Mouse (Mus musculus): ENCODE data around the gene Gm572.

The Gm572 gene
- long read RNA-seq, experiment 1: 0 reads
- long read RNA-seq, experiment 2: 0 reads

DNA sequence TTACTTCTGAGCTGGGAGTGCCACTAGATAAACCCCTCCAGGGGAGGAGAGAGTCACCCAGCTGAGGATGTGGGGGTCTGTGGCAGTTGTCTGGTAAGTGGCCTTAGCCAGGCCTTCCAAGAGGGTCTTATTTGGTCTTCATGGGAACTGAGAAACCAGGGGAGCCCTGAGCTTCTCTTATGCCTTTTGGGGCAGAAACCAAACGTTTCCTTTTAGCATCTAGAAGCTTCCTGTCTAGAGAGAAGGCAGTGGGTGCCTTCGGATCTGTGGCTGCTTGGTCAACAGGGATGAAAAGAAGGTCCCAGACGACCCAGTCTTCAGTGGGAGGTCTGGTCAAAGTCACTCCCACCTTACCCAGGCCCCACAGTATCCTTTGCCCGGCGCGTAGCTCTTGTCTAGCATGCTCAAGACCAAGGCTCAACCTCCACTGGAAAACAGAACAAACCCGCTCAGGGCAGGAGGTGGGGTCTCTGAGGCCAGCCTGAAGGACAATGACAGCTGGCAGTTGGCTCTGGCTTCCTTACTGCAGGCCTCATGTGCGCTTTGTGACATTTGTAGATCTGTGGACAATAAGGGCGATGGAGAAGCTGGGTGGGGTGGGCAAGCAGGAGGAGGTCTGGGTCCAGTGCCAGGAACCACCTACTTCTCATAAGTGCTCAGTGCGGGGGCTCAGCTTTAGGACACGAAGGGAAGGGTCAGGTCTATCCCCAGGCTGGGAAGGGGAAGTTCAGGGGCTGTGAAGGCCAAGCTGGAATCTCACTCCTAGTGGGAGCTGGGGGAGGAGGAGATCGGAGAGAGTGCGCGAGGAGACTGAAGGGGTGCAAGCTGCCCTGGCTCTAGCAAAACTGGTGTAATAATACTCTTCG lies at the start of gene Gm572:
Gene Gm572 (plus strand): TSS at position 27 of the 866 bp plus-strand sequence.
- intact Hi-C loops (cut with DNase I): no loop called here

DNA sequence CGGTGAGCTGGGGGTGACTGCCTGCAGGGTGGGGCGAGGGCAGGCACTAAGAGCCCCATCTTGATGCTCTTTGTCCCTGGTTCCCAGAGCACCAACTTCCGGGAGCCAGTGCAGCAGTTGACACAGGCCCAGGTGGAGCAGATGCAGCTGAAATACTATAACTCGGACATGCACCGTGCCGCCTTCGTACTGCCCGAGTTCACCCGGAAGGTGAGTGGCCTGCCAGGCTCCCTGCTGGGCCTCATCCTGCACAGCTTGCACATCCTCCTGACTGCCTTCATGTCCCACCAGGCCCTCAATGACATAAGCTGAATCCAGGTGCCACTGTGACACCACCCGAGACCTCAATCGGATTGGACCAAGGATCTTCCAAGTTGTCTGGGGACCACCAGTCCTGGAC lies 49.1 kb upstream of the Gm572 start:
- intact Hi-C loops (cut with DNase I): no loop called here

DNA sequence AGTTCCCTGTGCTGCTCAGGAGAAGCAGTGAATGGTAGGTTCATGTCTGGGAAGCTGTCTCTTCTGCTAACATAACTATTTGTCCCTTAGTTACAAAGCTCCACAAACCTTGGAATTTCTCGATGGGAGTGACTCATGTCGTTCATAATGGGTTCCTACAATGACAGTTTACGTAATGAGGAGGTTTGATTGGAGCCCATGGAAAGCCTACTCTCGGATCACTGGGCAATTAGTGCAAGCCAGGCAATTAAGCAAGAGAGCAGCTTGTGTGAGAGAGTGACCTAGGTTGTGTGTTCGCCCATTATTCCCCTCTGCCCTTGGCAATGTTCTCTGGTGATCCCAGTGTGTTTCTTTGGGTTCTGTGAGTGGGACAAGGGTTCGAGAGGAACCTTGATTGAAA lies 47.2 kb upstream of the Gm572 start:
- intact Hi-C loops (cut with DNase I): no loop called here

DNA sequence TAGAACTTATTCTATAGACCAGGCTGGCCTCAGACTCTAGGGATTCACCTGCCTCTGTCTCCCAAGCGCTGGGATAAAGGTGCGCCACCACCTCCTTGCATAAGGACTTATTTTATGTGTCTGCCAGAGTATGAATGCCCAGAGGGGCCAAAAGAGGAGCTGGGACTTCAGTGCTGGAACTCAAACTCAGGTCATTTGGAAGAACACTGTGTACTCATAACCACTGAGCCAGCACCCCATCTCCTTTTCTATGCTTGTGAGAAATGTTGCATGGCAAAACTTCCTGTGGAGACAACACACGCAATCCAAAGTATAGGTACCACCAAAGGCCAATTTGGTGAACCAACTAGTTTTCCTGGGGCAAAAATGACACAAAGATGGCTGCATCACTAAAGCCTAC lies 46.4 kb upstream of the Gm572 start:
- intact Hi-C loops (cut with DNase I): no loop called here

DNA sequence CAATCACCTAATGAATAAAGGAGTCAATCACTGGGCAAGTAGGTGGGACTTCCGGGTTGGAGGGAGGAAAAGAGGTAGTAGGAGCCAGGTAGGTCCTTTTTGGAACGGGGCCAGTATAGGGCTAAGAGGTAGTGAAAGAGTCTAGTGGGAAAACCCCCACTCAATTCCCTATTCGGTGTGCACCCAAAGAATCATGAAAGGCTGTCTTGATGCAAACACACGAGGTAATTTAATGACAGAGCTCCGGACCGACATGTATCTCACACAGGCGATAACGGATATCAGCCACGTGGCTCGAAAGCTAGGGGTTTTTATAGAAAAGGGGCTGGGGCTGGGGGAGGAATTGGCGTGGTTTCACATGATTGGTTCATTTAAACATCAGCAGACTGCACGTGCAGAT lies 44.3 kb upstream of the Gm572 start:
- intact Hi-C loops (cut with DNase I): no loop called here

DNA sequence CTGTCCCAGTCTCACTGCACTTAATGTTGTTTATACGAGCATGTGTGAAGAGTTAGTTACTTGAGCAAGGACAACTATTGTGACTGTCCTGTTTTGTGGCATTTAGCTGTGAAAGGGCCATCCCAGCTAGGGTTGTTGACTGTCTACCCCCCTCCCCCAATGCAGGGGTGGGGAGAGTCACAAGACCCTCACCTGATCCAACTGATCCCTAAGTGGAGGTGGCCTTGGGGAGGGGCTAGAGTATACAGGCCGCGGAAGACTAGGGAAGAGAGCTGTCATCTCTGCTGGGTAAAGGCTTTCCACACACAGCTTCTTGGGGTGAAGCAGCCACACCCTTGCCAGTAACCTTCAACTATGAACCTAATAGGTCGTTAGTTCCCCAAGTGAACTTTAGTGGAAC lies 42.8 kb upstream of the Gm572 start:
- intact Hi-C loops (cut with DNase I): loop anchor here (5.0 kb wide), 1 partner anchor 33 kb away; no protein-coding TSS in a partner anchor

DNA sequence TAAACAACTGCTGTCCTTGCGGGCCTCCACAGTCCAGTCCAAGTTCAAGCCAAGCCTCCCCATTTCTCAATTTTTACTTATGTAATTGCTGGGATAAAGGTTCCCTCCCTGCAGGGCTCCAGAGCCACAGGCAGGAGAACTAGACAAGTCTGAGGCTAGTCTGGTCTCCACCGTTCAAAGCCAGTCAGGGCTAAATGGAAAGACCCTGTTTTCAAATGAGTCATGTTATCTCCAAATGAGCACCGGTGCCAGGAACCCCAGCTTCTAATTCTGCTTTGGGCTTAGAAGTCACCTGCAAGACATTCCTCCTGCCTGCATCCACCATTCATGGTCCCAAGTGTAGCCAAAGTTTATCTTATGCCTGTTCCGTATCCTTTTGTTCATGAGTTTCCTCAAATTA lies 41.2 kb upstream of the Gm572 start:
- intact Hi-C loops (cut with DNase I): loop anchor here (5.0 kb wide), 1 partner anchor 35 kb away; no protein-coding TSS in a partner anchor

DNA sequence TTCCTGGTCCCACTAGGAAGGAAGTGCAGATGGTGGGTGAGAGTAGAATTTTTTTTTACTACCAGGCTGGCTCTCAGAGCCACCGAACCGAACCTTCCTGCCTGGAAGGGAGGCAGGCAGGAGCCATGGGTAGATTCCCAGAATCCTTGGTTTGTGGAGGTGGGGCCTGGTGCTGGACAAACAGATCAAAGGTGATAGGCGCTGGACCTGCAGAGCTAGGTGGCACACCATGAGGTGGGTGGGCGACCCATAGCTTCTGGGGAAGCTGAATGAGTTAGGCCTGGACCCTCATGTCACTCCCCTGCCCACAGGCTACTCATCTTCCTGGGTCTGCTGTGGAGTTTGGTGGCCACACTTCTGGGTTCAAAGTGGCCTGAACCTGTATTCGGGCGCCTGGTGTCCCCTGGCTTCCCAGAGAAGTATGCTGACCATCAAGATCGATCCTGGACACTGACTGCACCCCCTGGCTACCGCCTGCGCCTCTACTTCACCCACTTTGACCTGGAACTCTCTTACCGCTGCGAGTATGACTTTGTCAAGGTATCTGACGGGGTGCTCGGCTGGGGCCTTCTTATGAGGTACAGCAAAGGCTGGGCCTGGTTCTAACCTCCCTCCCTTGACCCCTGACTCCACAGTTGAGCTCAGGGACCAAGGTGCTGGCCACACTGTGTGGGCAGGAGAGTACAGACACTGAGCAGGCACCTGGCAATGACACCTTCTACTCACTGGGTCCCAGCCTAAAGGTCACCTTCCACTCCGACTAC lies 40.6 kb upstream of the Gm572 start, which contains the start of gene Masp2:
Gene Masp2 (plus strand): TSS at position 198 of the 764 bp plus-strand sequence.
- intact Hi-C loops (cut with DNase I): loop anchor here (5.0 kb wide), 1 partner anchor 35 kb away; no protein-coding TSS in a partner anchor

DNA sequence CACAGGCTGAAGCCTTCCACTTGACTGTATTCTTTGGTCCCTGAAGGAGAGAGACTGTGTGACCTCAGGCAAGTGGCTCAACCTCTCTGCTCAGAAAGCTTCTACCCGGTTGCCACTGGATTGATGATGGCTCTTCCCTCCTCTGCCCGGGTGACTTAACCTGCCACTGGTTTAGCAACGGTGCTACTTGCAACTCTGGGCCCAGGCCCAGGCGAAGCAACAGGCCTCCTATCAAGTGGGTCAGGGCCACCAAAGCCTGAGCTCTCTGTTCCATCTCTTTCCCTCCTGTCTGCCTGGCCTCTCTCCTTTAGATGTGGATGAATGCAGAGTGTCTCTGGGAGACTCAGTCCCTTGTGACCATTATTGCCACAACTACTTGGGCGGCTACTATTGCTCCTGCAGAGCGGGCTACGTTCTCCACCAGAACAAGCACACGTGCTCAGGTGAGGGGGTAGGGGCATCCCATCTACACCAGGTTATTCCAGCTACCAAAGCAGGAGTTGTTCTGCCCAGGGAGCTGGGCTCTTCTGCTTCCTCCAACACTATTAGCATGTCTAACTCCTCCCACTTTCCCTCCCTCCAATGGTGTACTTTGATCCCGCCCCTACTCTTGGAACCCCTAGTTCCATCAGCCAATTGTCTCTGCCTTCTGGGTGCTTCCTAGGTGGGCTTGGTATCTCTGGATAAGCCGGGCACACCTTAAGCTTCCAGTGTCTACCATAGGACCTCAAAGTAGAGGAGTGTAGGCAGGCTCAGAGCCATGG lies 39.6 kb upstream of the Gm572 start:
- intact Hi-C loops (cut with DNase I): loop anchor here (5.0 kb wide), 1 partner anchor 36 kb away; no protein-coding TSS in a partner anchor

DNA sequence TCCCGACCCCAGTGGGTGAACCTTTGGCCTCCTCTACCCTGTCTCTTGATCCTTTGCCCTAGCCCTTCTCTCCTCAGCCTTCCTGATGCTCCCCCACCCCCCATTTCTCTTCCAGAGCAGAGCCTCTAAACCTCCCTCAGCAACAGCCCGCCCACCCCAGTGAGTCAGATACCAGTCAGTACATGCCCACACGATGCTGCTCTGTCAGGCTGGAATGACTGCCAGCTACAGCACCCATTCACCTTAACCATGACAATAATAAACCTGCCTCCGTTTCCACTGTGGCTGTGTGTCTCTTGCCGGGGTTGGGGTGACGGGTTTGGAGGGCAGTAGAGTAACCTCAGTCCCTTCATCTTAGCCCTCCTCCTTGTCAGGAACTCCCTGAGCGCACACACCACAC lies 39.0 kb upstream of the Gm572 start:
- intact Hi-C loops (cut with DNase I): loop anchor here (5.0 kb wide), 1 partner anchor 37 kb away; no protein-coding TSS in a partner anchor

DNA sequence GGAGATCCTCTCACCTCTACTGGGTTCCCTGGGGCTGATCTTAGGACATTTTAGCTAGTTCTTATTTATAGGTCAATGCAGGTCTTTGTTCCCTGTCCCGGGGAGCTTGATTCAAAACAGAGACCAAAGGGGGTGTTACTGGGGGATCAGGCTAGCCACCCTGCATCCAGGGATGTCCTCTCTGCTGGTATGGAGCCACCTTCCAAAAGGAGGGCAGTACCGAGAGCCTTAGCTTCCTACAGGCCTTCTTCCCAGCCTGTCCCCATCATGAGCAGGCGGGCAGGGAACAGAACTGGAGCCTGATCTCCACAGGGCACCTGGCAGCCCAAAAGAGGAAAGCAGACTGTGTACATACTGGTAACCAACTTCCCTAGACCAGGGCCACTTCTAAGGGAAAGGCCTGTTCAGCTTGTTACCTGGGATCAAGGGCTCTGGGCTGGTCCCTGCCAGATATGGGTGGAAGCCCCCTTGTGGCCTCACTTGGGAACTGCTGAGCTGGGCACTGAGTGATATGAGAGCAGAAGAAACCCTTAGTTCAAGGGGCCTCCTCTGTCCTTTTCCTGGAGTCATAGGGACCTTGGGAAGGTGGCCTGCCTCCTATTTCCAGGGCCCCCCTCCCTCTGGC lies 38.5 kb upstream of the Gm572 start:
- intact Hi-C loops (cut with DNase I): loop anchor here (5.0 kb wide), 2 partner anchors 37 to 52 kb away; no protein-coding TSS in a partner anchor

DNA sequence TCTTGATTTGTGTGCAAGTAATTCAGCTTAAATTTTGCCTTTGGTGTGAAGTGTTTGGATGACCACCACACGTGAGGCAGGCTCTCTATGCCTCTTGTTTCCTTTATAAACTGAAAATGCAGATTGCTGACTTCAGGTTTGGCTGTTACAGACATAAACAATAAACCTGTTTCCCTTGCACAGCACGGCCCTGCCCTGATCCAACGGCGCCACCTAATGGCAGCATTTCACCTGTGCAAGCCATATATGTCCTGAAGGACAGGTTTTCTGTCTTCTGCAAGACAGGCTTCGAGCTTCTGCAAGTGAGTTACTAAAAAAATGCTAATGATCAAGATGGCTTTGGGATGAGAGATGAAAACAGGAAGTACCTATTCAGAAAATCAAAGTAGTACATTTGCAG lies 35.4 kb upstream of the Gm572 start:
- intact Hi-C loops (cut with DNase I): loop anchor here (5.0 kb wide), 1 partner anchor 55 kb away; no protein-coding TSS in a partner anchor

DNA sequence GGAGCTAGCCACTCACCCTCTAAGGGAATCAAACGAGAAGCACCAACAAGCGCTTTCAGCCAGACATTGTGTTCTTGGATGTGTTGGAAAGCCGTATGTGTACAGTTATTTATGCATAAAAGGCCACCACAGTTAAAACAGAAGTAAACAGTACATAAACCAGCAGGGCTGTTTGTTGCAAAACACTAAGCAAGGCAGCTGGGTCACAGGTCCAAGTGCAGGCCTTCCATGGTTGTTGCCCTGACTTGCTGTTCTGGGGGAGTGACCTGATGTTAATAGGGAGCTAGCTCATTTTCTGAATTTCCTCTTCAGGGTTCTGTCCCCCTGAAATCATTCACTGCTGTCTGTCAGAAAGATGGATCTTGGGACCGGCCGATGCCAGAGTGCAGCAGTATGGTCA lies 33.3 kb upstream of the Gm572 start:
- intact Hi-C loops (cut with DNase I): loop anchor here (5.0 kb wide), 1 partner anchor 58 kb away; no protein-coding TSS in a partner anchor

DNA sequence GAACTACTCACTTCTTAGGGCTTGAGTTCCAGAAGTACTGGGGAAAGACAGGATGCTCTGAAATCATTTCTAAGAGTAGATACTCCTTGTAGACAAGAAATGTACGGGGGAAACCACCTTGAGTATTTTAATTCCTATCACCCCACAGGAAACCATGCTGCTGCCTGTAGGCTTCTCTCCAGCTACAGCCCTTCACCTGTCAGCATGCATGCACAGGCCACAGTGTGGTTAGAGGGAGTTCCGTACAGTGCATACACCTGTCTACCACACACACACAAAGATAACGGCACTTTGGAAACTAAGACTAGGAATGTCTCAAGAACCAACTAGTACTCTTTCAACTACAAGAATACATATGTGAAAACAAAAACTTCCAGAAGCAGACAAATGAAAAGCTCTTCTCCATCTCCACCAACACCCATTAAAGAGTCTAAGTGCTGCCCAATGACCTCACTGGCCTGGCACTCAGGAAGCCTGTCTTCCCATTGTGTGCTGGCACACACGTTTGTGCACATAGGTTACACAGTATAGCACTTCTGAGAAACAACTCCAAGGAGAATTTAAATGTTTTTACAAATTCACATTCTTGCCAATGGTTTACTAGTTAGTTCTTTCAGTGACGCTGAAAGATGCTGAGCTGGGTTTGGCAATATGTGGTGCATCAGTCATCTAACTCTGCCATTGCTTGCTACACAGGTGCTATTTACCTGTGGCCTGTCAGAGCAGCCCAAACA lies 32.3 kb upstream of the Gm572 start:
- intact Hi-C loops (cut with DNase I): no loop called here

DNA sequence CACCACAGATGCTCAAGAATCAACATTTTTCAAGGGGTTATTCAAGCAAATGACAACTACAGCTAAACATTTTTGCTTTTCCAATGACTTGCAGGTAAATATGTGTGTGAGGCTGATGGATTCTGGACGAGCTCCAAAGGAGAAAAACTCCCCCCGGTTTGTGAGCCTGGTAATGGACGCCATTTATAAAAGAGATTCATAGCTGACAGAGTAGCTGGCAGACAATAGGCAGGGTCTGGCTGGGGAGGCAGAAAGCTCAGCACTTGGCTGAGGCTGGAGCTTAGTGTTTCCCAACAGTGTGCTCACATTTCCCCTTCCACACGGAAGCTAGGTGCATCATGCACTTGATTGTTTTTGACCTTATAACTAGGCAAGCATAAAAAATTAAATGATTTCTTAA lies 30.6 kb upstream of the Gm572 start:
- intact Hi-C loops (cut with DNase I): no loop called here

DNA sequence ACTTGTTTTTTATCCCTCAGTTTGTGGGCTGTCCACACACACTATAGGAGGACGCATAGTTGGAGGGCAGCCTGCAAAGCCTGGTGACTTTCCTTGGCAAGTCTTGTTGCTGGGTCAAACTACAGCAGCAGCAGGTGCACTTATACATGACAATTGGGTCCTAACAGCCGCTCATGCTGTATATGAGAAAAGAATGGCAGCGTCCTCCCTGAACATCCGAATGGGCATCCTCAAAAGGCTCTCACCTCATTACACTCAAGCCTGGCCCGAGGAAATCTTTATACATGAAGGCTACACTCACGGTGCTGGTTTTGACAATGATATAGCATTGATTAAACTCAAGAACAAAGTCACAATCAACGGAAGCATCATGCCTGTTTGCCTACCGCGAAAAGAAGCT lies 29.4 kb upstream of the Gm572 start:
- intact Hi-C loops (cut with DNase I): no loop called here

DNA sequence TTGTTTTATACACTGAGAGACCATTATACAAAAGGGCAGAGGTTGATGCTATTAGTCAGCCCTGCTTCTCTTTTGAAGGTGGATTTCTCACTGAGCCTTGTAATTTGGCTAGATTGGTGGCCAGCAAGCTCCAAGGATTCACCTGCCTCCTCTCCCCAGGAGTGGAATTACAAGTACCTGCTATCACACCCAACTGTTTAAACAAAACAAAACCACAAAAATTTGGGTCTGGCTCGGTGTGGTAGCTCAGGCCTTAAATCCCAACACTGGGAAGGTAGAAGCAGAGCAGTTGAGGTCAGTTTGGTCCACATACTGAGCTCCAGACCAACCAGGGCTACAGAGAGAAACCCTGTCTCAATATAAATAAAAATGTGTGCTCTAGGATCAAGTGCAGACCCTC lies 23.3 kb upstream of the Gm572 start:
- intact Hi-C loops (cut with DNase I): no loop called here

DNA sequence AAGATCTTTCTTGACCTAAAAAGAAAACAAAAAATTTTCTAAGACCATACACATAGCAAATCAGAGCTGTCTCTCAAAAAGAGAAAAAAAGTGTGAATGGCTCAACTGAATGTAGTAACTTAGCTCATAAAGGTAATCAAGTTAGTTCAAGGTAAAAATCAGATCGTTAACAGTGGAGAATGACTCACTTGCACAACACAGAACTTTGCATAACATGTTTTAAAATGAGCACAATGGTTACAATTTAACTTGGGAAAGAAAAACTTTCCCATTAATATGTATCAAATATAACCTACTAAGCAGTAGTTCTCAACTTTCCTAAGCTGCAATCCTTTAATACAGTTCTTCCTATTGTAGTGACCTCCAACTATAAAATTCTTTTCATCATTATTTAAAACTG lies 22.4 kb upstream of the Gm572 start:
- intact Hi-C loops (cut with DNase I): no loop called here

DNA sequence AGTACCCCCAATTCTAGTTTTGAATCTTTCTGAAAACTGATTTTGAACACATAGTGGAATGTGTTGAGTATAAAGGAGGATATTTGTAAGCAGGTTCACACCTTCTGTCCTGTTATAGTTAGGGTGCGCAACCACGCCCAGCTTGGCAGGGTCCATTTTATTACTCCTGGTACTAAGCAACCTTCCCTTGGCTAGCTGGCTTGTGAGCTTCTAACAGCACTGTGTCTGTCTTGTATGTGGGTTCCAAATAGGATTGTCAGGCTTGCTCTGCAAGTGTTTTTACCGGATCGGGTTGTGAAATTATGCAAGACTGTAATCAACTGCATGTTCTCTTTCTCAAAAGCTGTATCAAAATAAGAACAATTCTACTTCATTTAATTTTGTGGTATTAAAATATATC lies 20.6 kb upstream of the Gm572 start:
- intact Hi-C loops (cut with DNase I): no loop called here

DNA sequence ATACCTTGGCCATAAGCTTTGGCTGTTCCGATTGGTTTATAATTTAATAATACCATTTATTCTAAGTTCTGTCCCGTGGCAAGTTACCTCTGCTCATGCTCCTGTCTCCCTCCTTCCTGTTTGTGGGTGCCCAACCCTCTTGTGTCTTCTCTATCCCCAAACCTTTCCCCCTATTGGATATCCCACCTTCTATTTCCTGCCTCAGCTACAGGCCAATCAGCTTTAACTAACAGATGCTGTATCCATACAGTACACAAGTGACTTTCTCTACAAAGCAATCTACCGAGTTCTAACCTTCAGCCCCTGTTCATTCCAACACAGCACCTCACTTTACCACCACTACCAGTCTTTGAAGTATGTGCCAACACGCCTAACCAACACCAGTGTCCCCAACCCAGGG lies 19.5 kb upstream of the Gm572 start:
- intact Hi-C loops (cut with DNase I): no loop called here
